Mouse (Mus musculus) right cerebral cortex, postnatal 36 days (tissue): ENCODE measurements around the gene Bspry.
A peak's percentile ranks its signal among the peaks of the same experiment; 100 is the strongest.

Source experiments
- DNase-seq, 2 experiments: peaks; one replicate each; pipeline ENCODE4 v3.0.0; 2022; ENCODE audit warnings: low spot score in 2 of 2, mixed read lengths in 1 of 2

Gene Bspry

GRCm38 (mm10) chr4:62480709-62481605 is 1.1 kb downstream of the Bspry start:
- DNase-seq = no peak

- no peak for DNase-seq
These were observed 5.1 kb downstream of the Bspry start for GRCm38 (mm10) chr4:62484928-62485327.

GRCm38 (mm10) chr4:62485450-62486161 is 5.8 kb downstream of the Bspry start:
- DNase-seq = no peak

GRCm38 (mm10) chr4:62486162-62486696 is 6.4 kb downstream of the Bspry start:
- DNase-seq = no peak

DNA sequence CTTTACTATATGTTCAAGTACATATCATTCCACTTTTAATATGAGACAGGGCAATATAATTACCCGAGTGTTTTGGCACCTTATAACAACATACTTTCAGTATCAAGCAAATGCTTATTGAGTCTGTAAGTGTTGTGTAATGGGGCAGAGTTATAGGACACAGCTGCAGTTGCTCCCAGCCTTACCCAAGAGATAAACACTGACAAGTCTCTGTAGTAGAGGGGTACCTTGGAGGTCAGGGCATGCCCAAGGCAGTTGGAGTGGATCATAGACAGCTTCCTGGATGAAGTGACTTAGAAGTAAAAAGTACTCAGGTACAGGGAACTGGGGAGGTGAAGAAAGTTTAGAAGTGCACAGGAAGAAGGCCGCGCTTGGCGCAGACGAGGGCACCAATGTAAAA is 7.3 kb downstream of the Bspry start:
- DNase-seq = no peak

DNA sequence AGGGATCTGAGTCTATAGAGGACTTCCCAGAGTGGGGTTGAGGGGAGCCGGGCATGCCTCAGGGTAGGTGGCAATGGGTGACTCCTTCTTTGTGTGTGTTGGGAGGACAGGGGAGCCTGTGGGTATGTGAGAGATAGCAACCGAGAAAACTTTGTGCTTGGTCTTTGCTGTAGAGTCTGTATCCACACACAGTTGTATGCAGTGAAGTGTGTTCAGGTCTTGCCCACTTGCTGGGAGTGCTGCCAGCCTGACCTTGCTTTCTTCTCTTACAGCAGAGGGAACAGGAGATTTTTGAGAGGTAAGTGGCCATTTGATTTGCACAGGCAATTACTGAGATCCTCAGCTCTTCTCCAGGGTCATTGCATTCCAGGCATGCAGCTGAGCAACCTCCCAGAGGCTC is 8.1 kb downstream of the Bspry start:
- no peak for DNase-seq

- DNase-seq = no peak
These were observed 12.8 kb downstream of the Bspry start for GRCm38 (mm10) chr4:62492682-62493081.

GRCm38 (mm10) chr4:62494230-62494629 is 14.4 kb downstream of the Bspry start:
- DNase-seq = no peak

- DNase-seq = no peak
These were observed 16.1 kb downstream of the Bspry start for GRCm38 (mm10) chr4:62495946-62496345.

DNA sequence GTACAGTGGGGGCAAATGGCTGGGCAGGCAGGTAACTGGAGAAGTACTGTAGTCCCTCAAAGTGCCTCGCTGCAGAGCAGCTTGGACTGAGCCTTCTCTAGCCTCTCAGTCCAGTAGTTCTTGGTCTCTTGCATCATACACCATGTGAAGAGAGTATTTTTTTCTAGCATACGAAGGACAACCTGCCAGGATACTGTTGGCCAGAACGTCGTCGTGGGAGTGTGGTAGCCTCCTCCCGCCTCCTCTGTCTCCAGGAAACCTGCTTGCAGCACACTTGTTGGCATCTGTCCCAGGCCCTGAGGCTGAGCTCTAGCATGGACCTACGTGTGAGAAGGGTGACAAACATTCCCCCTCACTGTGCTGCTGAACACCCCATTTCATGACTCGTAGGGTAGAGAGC is 17.0 kb downstream of the Bspry start:
- DNase-seq = peak; percentile 63 to 78

GRCm38 (mm10) chr4:62500799-62501198 is 20.9 kb downstream of the Bspry start:
- DNase-seq = no peak

GRCm38 (mm10) chr4:62501534-62501933 is 21.7 kb downstream of the Bspry start:
- no peak for DNase-seq

- DNase-seq = peak; percentile 87 to 88
These were observed 22.3 kb downstream of the Bspry start for GRCm38 (mm10) chr4:62501964-62502732.

DNA sequence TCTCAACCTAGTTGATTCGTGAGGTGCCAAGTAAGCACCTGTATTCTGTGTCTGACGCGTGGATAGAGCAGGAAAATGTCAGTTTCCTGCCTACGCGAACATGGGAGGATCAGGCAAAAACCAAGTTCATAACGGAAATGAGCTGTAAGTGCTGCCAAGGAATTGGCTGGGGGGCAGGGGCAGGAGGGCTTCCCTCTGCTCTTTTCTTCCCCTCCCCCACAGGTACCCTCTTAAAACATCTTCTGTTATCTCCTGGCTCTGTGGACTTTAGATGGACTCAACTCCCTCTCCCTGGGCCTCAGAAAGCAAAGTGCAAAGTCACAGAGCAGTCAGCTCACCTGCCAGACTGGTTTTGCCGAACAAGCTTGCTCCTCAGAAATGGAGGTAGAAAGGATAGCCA is 23.1 kb downstream of the Bspry start:
- DNase-seq = no peak

- no peak for DNase-seq
These were observed 23.6 kb downstream of the Bspry start, which contains the start of gene Hdhd3 for GRCm38 (mm10) chr4:62503374-62503970. TSS of gene Hdhd3 (minus strand) at chr4:62503467.

- DNase-seq = no peak
These were observed 26.1 kb downstream of the Bspry start for GRCm38 (mm10) chr4:62505991-62506390.

- no peak for DNase-seq
These were observed 26.9 kb downstream of the Bspry start for GRCm38 (mm10) chr4:62506798-62507197.

GRCm38 (mm10) chr4:62508839-62509238 is 29.0 kb downstream of the Bspry start:
- no peak for DNase-seq

- no peak for DNase-seq
These were observed 30.1 kb downstream of the Bspry start for GRCm38 (mm10) chr4:62509946-62510345.

DNA sequence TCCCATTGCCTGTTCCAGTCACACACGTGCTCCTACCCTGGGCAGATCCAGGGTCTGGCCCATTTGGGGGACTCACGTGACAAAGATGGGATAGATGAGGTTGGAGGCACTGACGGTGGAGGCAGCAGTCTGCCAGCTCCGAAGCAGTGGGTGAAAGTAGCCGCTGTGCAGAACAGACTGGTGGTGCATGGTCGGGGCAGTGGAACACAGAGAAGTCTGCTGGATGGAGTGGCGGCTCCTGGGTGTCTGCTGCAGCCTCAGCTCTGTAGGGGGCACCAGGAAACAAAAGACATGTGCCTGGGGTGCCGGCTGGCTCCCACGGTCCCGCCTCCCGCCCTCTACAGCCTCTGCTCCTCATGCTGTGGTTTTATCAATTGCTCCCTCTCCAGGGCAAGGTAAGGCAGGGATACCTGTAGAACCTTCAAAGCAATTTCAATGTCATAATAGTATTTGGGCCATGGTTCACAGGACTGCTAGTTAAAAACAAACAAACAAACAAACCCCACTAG is 34.2 kb downstream of the Bspry start:
- DNase-seq = no peak

DNA sequence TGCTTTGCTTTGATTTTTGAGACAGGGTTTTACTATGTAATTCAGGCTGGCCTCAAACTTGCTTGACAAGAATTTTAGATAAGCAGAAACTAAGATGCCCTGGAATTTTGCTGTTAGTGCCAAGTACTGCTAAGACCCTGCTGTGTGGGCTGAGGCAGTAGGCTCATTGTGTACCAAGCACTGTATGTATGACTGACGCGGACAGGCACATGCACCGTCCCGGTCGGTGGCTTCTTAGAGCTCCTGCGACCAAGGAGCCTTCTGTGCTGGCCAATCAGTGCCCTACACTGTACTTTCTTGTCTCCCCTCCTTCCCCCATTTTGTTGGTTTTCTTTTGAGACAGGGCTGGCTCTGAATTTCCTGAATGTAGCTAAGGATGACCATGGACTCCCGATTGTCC is 35.1 kb downstream of the Bspry start:
- no peak for DNase-seq
